Mouse (Mus musculus): ENCODE results near the gene Tnks1bp1.

GRCm38 (mm10) chr2:85098014-85098413 is 50.2 kb downstream of the Tnks1bp1 start:
- TF ChIP-seq CTCF (IDR thresholded peaks at IDR 0.05; ENCODE audit: low read depth) (no peak), EP300 (IDR thresholded peaks at IDR 0.05; ENCODE audit: low read depth) (no peak)
